Mouse (Mus musculus) lung, adult 2 months (tissue): ENCODE measurements around the gene Cacna1e. TPM values are rescaled to one million over a fixed set of nuclear protein-coding genes. Genes with fewer than 3 reads are reported as not detected.

Experiments used
- DNase-seq: peaks from one replicate; pipeline ENCODE4 v3.0.0; 2022
- H3K4me1 ChIP-seq: fragments of 200-500 bp; 2 replicates; pipeline ENCODE4 v1.6.1; 2011; ENCODE audit warnings: low read length; ENCODE audit not compliant: control insufficient read depth, insufficient read depth
- H3K4me3 ChIP-seq: fragments of 200-500 bp; replicated peaks from 2 replicates; pipeline ENCODE3; 2011; ENCODE audit warnings: low read depth, mild to moderate bottlenecking, control low read depth, low read length; ENCODE audit errors: extremely low read depth
- CTCF ChIP-seq: fragments of 200-500 bp; IDR thresholded peaks from 2 replicates; pipeline ENCODE4 v1.5.1; 2011; ENCODE audit warnings: mild to moderate bottlenecking, low read length, control low read depth; ENCODE audit not compliant: insufficient read depth
- POLR2A ChIP-seq: fragments of 200-500 bp; IDR thresholded peaks from 2 replicates; pipeline ENCODE4 v1.6.1; 2011; ENCODE audit warnings: low read depth, mild to moderate bottlenecking, control low read depth, low read length, borderline replicate concordance; ENCODE audit errors: extremely low read depth
- WGBS: fragments of 180-500 bp; shearing (Covaris S2); methylation state at CpG from one replicate; pipeline ENCODE4 v1.1.7; 2018; 5-methylcytosine and 5-hydroxymethylcytosine counted together
- polyA plus RNA-seq: library from polyadenylated mRNA; depleted of rRNA; stranded (reverse); fragments of >200 nt; gene quantifications from 2 replicates; pipeline ENCODE4 v1.2.3, GENCODE M21; 2012

Gene Cacna1e
- polyA plus RNA-seq, 1 experiment, result 0.41 TPM

DNA sequence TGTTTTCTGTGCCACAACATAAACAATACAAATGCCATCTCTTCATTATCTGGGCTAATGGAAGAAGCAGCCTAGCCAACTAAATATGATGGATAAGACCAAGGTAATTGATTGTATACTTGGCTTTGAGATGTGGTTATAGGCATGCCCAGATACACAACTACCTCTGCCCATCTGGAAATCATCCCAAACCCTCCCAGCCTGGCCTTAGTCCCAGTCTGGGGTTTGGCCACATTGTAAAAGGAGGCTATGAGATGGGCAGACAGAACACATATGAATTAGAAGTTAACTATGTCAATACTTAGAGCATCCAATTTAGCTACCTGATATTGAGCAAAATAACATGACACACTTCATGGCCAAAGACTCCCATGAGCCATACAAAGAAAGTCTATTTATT, 220.6 kb downstream of the Cacna1e start:
- DNase-seq, result no peak

DNA sequence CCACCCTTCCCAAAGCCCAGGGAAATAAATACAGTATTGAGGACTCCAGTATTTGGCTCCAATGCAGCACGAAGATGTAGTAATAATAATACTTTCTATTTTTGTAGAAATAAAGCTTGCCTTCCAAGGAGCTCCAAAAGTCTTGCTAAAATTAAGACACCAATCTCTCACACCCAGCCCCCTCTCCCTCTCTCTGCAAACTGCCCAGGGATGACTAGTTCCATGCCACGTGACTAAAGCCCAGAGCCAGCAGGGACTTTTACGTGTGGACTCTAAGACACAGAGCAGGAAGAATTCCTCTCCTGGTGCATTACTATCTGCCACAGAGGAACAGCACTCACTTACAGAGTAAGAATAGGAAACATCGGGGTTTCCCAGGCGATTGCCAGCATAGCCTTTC, 222.3 kb downstream of the Cacna1e start:
- Histone ChIP-seq H3K4me3 (no peak overlapping the region), H3K4me1 (no peaks in the 10 kb centered on the region)
- 69% methylated on average over 5 of the region's 5 CpGs for WGBS
- TF ChIP-seq CTCF (no peak), POLR2A (no peak)
- DNase-seq, result no peak

More for the DNA sequence above, 220.6 kb downstream of the Cacna1e start:
- TF ChIP-seq POLR2A, result no peak
- TF ChIP-seq CTCF, result no peak
- no peaks in the 10 kb centered on the region for H3K4me1 ChIP-seq
- no peak overlapping the region for H3K4me3 ChIP-seq

DNA sequence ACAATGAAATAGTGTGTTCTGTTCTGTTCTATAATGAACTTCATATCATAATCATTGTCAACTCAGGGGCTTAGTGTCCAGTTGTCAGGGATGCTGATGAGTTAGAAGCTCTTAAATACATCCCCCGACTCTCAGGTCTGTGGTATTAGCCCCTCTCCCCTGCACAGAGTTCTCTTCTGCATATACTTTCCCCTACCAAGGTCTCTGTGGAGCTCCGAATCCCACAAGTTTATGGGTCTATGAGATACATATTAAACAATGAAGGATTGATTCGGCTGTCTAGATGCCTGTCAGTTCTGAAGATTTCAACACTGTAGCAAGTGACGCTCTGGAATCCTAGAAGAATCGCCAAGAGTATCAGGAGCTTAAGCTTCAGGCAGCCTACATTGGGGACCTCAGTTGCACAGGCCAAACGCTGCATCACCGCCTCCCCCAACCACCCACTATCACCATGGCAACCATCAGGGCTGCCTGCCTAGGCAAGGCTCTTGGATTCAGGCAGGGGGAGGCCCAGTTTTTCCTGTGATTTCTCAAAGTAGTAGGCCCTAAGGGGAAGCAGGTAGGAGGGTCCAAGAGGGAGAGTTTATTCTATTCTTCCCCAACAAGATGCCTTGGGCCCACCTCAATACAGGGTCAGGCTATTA, 223.0 kb downstream of the Cacna1e start:
- DNase-seq, result no peak
- no peaks in the 10 kb centered on the region for H3K4me1 ChIP-seq
- TF ChIP-seq POLR2A, result no peak
- TF ChIP-seq CTCF, result no peak
- H3K4me3 ChIP-seq, result no peak overlapping the region
- 59% methylated on average over 7 of the region's 7 CpGs for WGBS

DNA sequence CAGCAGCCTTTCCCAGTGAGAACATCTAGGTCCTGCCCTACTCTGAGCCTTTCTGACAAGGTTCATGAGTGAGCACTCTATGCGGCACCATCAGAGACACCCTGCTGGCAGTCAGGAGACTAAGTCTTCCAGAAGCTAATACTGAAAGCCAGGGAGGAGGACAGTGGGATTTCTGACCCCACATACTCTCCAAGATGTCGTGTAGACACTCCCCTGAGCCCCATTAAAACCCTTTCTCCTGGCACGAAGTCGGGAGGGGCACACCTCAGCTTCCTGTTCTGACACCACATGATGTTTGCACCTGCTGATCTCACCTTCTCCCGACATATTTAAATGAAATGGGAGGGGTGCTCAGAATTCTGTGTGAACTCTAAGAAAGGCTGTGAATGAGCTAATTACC, 226.9 kb downstream of the Cacna1e start:
- Histone ChIP-seq H3K4me1 (no peaks in the 10 kb centered on the region), H3K4me3 (no peak overlapping the region)
- TF ChIP-seq CTCF (no peak), POLR2A (no peak)
- no peak for DNase-seq
- 53% methylated on average over 5 of the region's 5 CpGs for WGBS

DNA sequence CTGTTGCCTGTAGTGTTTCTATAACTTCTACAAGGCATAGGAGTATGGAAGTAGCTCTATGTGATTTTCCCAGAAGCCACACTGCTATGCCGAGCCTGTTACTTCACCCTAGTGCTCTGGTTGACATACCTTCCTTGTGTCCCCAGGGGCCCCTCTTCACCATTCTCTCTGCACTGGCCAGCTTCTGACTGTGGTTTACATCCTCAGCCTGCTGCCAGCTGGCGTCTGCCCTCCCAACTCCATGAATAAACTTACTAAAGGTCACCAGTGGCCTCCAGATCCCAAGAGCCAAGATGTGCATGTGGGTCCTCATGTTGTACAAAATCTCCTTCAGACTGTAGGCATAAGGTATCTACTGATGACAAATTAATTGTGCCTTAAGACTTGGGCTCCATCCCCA, 230.3 kb downstream of the Cacna1e start:
- Histone ChIP-seq H3K4me1 (no peaks in the 10 kb centered on the region), H3K4me3 (no peak overlapping the region)
- TF ChIP-seq CTCF, result no peak
- no peak for TF ChIP-seq POLR2A
- 58% methylated on average over 2 of the region's 2 CpGs for WGBS
- DNase-seq, result no peak

DNA sequence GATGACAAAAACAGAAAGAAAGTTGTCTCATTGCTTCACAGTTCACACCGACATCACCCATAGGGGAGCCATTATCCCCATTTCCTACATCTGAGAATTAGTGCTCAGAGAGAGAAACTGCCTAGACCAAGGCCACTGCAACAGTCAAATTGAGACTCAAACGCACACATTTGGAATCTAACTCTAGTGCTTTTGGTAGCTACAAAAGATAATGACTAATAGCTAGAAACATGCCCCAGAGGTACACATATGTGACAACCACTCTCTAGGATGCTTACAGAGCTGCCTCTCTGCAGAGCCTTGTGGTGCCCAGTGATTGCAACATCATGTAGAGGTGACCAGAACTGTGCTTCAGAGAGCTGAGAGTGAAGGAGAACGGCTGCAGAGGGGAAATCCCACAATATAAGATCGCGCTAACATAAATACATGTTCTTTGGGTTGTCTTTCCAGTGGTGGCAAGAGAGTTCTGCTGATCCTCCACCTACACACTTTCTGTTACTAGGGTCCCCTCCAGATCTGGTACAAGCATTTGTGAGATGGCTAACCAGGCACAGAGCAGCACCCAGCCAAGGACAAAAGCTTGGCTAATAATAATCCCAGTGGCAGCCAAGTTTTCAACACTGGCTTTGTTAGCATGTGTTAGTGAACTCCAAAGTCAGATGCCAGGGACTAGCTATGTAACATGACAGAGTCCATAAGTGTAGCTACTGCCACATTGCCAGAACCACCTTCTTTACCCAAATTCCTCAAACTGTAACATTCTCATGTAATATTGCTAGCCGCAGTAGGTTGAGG, 237.9 kb downstream of the Cacna1e start:
- H3K4me3 ChIP-seq, result no peak overlapping the region
- DNase-seq, result no peak
- TF ChIP-seq CTCF, result no peak
- TF ChIP-seq POLR2A, result no peak
- H3K4me1 ChIP-seq, result no peaks in the 10 kb centered on the region
- 86% methylated on average over 6 of the region's 6 CpGs for WGBS

DNA sequence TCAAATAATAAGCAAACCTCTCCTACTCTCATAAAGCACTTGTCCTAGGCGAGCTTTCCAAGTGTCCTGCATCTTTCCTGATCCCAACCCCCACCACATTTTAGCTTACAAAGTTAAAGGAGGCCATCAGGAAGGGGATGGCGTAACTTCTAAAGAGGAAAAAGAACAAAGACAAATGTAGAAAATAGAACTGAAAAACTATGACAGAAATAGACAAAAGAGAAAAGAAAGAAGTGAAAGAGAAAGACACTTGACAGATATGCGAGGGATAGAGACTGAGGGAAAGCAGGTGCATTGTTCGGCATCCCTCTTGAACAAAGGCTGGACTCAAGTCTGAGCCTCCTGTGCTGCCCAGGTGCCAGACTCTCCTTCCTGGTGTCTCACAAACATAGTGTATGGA, 246.5 kb downstream of the Cacna1e start:
- no peaks in the 10 kb centered on the region for H3K4me1 ChIP-seq
- no peak for TF ChIP-seq CTCF
- 55% methylated on average over 4 of the region's 4 CpGs for WGBS
- no peak overlapping the region for H3K4me3 ChIP-seq
- no peak for DNase-seq

DNA sequence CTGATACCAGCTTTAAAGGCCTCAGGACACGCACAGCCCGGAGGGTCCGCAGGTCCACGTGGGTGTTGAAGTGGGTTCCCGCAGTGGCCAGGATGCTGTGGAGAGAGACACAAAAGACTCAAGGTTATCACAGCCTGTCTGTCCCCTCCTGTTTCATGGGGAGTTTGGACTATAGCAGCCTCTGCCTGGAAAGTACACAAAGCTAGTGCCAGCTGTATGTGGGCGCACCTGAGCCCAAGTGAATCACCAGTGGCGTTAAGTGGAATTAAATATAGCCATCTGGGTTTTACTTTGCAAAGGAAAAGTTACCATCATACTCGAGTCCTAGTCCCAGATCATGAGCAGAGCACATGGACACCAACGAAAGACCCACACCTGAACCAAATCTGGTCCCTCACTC, 248.5 kb downstream of the Cacna1e start:
- no peaks in the 10 kb centered on the region for H3K4me1 ChIP-seq
- 86% methylated on average over 9 of the region's 9 CpGs for WGBS

DNA sequence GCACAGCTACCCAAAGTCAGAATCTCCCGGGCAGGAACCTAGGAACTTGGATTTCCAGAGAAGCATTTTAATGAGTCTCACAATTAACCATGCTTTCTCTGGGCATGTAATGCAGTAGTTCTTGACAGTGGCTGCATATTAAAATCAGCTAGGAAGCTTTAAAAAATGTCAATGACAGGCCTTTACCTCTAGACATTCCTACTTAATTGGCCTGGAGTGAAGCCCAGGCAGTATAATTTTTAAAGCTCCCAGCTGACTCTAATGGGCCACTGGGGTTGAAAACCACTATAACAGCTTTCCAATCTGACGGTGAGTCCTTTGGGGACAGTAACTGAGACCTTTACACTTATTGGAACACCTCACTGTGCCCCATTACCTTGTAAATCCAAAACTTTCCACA, 251.4 kb downstream of the Cacna1e start:
- no peaks in the 10 kb centered on the region for H3K4me1 ChIP-seq
- TF ChIP-seq POLR2A, result no peak
- TF ChIP-seq CTCF, result no peak
- DNase-seq, result no peak
- H3K4me3 ChIP-seq, result no peak overlapping the region
- WGBS, result 78% methylated on average over 2 of the region's 2 CpGs

More for the DNA sequence above, 248.5 kb downstream of the Cacna1e start:
- DNase-seq, result no peak
- H3K4me3 ChIP-seq, result no peak overlapping the region
- TF ChIP-seq POLR2A (no peak), CTCF (no peak)

DNA sequence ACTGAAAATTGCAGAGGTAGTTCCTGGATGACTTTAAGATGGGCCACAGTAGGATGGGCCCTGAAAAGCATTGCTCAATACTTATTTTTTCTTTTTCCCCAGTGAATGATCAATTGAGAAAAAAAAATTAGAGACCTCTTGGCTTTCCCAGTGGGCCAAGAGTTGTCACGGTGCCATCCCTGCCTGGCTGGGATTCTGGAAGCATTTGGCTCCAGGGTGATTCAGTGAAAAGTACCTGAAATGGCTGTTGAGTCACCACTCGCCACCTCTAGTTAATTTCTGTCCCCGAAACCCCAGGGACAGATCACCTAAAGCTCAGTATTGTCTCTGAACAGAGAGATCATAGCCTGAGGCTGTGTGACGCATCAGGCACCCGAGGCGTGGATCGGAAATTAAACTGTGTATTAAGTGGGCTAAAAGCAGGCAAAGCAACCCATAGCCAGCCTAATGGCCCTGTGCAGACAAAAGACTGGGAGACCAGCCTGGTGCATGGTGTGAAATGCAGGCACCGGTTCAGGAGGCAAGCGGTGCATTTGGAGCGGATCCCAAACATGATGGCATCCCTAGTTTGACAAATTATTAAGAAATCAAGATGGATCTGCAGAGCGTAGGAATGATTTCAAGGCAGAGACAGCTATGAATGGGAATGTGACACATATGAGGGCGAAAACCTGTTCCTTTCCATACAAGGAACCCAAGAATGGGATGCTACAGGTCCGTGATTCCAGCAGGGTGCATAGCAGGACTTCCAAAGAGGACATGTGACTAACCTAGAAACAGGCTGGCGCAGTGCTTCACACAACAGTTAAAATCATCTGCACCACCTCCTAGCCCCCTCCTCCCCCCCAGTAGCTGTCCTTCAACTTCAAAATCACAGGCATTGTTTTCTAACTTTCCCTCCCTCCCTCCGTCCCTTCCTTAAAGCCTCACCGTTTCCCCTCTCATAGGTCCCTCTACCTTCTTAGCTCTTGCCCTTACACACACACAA, 261.3 kb downstream of the Cacna1e start:
- no peak for DNase-seq
- 81% methylated on average over 16 of the region's 16 CpGs for WGBS
- no peaks in the 10 kb centered on the region for H3K4me1 ChIP-seq
- no peak overlapping the region for H3K4me3 ChIP-seq
- TF ChIP-seq CTCF, result no peak
- no peak for TF ChIP-seq POLR2A
